Mouse (Mus musculus): ENCODE results near the gene Epop.

The Epop gene

DNA sequence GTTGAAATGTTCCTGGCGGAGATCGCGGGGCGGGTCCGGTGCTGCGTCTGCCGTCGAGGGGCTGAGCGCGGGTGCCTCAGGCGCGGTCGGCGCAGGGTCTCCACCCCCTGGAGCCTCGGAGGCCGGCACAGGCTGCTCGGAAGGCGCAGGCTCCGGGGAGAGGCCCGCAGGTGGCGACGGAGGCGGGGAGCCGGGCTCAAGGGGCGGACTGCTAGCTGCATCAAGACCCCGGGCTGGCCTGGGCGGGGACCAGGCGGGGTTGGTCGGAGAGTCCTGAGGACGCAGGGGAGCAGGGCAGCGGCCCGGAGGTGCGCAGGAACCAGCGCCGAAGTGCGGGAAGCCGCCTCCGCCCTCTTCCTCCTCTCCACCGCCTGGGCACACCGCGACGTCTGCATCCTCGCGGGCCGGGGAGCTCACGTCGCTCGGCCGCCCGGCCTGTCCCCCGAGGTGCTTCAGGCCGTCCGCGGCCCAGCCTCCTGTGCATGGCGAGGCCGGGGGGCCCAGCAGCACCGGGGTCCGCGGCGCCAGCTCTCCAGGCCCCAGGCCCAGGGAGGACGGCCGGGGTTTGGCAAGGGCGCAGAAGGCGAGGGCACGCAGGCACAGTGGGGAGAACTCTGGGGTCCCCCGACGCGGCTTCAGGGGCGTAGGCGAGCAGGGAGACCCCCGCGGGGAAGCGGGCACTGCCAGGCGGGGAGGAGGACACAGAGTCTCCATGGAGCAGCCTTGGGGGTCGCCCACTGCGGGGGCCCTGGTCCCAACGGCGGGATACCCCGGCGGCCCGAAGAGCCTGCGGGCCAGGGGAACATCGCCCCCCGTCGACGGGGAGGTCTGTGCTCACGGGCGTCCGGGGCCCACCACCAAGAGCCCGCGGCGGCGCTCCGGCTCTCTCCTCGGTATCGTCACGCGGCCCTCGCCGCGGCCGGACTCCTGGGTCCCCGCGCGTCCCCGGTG, 659 bp downstream of the Epop start:
- DNase-seq (ENCODE audit: low read depth, low spot score) = peak; percentile 47

DNA sequence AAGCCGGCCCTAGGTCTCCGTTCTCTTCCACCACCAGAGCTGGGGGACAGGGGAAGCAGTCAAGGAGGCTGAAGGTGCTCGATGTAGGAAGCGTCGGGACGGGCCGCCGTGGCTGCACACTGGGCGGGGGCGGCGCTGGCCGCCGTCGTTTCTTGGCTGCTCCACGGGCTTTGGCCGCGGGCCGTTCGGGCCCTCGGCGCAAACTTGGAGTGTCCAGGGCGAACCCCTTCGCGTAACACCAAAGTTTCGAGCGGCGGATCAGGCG, 1.3 kb downstream of the Epop start:
- DNase-seq (ENCODE audit: low read depth, low spot score) = no peak

DNA sequence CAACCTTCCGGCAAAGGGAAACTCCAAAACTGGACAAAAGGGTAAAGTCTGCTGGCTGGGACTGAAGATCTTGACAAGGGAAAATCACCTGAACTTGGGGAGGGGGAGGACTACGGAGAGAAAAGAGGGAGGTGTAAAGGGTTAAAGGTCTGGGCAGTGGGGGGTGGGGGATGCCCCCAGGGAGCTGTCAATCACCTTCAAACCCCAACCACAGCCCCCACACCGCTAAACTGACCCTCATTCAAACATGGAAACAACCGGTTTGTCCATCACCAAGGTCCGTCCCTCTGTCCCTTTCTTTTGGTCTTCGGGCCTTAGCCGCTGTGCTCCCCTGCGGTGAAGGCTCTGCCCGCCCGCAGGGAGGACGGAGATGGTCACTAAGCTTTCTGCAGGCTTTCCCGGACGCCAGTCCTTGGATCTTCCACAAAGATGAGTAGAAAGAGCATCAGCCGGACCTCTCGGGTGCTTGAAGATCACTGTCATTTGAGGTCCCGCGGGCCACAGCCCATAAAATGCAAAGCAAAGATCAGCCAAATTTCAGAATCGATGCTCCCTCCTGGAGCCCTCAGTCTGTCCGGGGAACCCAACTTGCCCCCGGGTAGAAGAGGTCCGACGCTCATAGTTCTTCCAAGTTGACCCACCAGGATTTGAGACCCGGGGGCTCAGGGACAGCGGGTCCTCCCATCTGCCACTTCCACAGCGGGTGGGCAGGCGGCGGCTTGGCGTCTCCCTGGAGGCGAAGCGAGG, 1.8 kb downstream of the Epop start:
- no peak for DNase-seq (ENCODE audit: low read depth, low spot score)

DNA sequence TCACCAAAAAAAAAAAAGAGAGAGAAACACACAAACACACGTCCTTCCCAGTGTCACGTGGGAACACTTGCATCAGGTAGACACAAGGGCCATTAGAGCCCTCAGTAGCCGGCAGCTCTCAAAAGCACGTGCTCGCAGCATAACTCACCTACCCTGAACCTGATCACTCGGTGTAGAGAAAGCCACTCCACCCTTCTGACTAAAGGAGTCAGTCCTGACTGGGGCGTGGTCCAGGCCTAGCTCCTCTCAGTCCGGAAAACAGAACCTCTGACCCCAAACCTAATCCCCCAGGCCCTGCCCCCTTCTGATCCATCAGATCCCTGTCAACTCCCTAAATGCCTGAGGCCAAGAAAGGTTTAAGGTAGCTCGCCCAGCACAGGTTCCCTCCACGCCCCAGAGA, 2.7 kb downstream of the Epop start:
- peak; percentile 97 for DNase-seq (ENCODE audit: low read depth, low spot score)

DNA sequence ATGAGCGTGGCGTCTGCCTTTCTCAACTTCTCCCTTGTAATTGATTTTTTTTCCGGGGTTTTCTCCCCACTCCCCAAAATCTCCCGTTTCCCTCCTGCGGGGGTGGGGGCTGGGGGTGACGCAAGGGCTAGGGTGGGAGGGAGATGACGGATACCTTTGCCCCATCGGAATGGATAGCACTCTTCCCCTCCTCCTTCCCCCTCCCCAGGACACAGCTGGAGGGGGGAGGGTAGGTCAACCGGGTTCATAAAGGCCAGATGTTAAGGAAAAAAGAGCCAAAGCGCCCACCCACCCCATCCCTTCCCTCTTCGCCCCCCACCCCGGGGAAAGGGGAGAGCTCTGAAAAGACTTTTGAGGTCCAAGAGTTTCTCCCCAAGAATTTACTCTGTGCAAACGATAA, 3.1 kb downstream of the Epop start:
- DNase-seq (ENCODE audit: low read depth, low spot score) = peak; percentile 66

DNA sequence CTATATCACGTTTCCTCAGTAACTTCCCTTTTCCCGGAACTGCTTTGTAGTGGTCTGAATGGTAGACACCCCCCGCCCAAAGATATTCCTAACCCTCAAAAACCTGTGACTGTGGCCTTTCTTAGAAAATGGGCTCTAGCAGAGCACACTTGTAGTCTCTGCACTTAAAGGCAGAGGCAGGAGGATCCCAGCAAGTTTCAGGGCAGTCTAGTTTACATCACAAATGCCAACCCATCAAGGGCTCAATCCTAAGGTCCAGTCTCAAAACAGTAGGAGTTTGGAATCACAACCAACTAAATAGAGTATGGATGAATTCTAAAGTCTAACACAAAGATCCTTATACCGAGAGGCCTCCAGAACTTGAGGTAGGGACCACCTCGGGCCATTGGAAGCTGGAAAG, 4.0 kb downstream of the Epop start:
- peak; percentile 77 for DNase-seq (ENCODE audit: low read depth, low spot score)

DNA sequence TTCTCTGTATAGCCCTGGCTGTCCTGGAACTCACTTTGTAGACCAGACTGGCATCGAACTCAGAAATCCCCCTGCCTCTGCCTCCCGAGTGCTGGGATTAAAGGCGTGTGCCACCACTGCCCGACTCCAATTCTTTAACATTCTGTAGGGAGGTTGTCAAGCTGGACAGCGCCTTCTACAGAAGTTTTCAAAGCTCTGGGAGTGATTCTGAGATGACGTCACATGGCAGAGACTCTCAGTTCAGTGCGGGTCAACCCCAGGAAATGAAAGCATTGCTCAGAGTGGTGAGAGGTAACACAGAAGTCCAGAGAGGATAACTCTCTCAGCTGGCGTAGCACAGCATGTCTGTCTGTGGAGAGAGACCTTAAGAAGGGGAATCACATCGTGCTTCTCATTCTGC, 6.3 kb downstream of the Epop start:
- DNase-seq (ENCODE audit: low read depth, low spot score) = no peak

DNA sequence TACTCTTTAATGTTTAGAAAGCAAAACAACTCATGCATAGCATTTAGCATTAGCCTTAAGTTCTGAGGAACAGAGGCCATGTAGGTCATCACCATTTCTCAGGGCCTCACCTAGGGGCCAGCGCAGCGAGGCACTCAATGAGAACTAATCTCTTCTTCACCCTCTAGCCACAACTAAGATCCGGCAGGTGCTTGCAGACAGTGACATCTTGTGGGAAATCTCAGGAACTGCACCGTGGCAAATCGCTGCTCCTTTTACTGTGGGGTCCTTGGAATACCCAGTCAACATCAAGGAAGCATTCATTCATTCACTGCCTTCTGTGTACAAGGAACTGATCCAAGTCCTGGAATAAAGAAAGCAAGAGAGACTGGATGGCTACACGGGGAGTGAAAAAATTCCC, 7.1 kb downstream of the Epop start:
- DNase-seq (ENCODE audit: low read depth, low spot score) = peak; percentile 84

DNA sequence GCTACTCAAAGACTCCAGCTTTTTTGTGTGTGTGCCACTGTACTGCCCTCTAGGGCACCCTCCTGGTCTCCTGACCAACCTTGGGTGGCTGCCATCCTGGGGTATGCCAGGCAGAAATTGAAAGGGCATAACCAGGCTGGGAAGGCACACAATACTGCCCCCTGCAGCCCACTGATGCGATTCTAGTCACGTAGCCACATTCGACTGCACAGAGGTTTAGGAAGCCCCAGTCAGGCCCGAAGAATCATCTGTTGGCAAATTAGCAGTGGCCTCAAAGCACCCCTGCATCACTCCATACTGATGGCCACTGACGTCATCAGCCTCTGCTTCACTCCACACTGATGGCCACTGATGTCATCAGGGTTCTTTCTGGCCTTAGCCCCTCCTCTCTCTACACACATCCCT, 10.1 kb downstream of the Epop start:
- no peak for DNase-seq (ENCODE audit: low read depth, low spot score)

DNA sequence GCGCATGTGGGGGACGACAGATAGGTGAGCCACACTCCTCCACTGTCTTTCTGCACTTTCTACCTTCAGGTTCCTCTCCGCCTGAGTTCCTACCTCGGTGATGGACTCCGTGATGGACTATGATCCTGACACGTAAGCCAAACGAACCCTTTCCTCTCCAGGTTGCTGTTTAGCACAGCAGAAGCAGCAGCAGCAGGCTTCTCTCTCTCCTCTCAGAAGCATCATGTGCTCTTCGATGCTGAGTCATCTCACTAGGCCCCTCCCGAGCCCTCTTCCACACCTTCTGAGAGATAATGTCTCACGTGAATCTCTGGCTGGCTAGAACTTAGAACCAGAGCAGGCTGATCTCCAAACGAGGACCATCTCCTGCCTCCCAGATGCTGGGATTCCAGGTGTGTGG, 11.1 kb downstream of the Epop start:
- DNase-seq (ENCODE audit: low read depth, low spot score) = peak; percentile 61

DNA sequence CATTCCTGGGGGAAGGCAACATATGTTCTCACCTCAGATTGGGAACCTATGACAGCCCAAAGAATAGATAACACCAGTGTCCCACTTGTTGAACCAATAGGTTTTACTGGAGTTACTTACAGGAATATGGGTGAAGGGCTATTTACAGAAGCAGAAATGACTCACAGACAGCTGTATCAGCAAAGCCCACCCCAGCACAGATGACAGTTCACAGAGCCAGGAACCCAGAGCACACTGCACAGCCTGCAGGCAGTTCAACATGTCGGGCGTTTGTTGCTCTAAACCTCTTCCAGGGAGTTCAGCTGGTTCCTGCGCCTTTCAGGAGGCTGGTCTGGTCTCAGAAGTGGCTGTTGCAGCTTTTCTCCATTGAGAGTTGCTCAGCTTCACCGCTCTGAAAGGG, 14.2 kb downstream of the Epop start:
- no peak for DNase-seq (ENCODE audit: low read depth, low spot score)

DNA sequence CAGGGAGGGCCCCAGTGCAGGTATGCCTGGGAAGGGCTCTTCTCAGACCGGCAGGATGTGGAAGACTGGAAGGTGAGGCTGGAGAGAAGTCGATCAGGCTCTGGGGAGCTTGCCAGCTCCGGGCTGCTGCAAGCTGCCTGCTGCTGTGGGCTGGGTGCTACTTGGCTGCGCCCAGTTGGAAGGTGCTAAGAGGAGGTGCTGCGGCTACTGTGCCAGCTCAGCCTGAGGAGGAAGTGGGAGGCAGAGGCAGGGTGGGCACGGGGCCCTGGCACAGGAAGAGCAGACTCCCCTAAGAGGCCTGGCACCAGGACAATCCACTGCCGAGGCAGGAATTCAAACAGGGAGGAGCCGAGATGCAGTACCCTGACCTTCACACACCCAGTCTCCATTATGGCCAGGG, 18.4 kb downstream of the Epop start:
- no peak for DNase-seq (ENCODE audit: low read depth, low spot score)

DNA sequence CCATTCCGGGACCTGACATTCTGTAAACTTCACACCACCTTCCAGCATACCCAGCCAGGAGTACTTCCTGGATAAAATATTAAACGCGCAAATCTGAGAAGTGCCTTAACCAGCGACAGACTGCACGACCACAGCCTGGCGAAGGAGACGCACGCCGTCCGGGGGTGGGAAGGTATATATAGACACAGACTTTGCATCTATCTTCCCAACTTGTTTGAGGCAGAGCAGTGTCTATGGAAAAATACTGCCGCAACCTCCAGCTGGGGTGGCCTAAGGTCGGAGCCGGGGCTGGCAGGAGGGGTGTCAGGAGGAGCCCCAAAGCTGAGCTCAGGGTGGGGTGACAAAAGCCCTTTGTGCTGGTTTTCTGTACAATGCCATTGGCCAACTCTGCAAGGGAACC, 19.8 kb downstream of the Epop start:
- no peak for DNase-seq (ENCODE audit: low read depth, low spot score)

DNA sequence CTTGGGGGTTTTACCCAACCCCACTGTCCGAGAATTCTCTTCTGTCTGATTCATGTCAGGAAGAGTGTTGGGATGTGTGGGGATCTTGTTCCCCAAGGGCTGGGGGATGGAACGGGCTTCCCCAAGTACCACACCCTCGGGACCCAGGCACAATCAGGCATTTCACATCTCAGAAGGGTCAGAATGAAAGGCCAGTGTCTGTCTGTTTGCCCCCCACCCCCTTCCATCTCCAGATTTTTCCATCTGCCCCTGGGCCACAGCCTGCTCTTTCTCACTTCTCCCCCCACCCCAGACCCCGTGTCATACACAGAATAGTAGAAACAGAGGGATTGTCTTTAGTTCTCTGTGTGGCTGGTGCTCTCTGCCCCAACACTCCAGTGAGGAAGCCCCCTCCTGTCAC, 20.6 kb downstream of the Epop start:
- DNase-seq (ENCODE audit: low read depth, low spot score) = no peak

DNA sequence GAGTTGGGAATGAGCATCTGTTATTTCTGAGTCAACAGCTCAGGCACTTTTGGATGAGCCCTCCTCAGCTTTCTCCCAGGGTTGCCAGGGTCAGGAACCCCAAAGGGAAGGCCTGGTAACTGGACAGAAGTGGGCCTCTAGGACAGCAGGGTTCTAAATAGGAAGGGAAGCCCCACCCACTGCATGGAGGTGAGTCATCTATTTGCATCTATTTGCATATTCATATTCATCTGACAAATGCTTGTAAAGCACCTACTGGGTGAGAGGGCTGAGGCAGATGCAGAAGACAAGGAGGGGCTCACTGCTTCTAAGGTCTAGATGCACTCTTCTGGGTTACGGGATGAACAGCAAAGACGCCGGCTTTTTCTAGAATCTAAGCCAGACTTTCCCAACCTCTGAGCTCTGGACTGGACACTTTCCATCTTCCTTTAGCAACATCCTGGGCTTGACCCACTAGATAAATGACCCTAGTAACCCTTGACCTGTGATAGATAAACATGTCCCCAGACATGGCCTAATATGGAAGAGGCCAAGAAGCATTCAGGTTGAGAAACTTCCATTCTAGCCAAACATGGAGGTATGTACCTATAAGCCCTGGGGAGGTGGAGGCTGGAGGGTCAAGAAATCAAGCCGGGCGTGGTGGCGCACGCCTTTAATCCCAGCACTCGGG, 22.3 kb downstream of the Epop start:
- no peak for DNase-seq (ENCODE audit: low read depth, low spot score)

DNA sequence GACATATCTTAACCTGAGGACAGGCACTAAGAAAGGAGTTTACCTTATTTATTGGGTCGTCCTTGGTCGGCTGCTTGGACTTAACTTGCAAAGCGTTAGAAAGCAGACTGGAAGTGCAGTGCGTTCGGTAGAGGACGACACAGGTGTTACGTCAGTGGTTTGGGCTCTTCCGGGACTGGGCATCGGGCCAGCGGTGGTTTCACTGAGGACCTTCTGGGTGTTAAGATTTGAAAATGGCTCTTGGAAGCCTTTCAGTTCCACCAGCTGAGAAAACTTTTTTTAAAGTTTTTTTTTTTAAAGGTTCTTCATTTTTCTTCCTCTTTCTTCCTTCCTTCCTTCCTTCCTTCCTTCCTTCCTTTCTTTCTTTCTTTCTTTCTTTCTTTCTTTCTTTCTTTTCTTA, 25.6 kb downstream of the Epop start:
- no peak for DNase-seq (ENCODE audit: low read depth, low spot score)

DNA sequence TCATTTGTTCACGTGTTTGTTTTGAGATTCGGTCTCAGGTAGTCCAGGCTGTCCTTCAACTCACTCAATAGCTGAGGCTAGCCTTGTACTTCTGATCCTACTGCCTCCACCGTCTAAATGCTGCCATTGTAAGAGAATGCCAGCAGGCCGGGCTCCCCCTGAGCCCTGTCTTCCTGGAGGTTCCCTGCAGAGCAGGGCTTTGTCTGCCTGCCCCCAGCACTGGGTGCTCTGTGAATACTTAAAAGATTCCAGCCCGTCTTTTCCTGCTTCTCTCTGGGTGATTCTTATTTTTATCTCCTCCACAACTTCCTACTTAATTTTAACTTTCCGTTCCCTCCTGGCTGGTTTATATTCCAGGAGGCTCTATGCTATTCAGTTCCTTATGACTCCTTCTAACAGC, 27.3 kb downstream of the Epop start:
- peak; percentile 38 for DNase-seq (ENCODE audit: low read depth, low spot score)

DNA sequence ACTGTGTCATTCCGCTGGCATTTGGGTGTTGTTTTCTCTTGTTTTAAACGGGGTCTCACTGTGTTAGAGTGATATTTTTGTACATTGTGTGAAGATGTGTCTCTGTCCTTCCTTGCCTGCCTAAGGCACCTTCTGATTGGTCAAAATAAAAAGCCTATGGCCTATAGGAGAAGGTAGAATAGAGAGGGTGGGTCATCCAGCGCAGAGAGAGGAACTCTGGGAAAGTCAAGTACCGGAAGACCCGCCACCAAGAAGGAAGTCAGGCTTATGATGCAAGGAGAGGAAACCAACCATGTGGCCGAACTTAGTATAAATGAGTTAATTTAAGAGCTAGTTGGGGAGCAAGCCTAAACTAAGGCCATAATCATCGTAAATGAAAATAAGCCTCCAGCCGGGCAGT, 30.4 kb downstream of the Epop start:
- peak; percentile 95 for DNase-seq (ENCODE audit: low read depth, low spot score)

DNA sequence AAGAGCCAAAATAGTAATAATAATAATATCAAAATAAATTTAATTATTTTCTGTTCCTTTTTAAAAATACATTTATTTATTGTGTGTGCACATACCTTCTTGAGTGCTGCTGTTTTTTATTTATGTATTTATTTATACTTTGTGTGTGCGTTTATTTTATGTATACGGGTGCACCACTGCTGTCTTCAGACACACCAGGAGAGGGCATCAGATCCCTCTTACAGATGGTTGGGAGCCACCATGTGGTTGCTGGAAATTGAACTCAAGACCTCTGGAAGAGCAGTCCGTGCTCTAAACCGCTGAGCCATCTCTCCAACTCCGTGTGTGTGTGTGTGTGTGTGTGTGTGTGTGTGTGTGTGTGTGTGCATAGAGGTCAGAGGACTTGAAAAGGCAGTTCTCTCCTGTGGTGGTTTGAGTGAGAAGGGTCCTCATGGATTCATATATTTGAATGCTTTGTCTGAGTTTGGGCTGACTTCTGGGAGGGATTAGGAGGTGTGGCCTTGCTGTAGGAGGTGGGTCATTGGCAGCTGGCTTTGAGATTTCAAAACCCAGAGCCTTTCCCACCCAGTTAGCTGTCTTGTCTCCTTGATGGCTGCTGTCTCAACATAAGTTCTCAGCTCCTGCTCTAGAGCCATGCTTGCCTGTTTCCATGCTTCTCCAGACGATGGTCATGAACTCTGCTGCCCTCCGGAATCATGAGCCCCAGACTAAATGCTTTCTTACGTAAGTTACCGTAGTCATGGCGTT, 31.4 kb downstream of the Epop start:
- peak; percentile 93 for DNase-seq (ENCODE audit: low read depth, low spot score)

DNA sequence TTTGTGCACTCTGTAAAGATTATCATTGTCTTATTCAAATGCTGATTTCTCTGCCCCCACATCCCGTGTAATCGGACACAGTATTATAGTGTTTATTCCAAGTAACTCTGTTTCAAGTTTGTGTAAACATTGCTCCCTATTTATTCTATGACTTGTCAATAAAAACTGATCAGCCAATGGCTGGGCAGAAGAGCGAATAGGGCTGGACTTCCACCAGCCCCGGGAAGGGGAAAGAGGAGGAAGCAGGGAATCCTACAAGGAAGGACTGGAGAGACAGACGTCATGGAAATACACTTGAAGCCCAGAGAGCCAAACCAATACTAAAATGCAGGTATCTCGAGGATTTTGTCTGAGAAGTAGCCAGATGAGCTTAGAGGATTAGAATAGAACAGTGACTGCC, 35.4 kb downstream of the Epop start:
- DNase-seq (ENCODE audit: low read depth, low spot score) = peak; percentile 66

DNA sequence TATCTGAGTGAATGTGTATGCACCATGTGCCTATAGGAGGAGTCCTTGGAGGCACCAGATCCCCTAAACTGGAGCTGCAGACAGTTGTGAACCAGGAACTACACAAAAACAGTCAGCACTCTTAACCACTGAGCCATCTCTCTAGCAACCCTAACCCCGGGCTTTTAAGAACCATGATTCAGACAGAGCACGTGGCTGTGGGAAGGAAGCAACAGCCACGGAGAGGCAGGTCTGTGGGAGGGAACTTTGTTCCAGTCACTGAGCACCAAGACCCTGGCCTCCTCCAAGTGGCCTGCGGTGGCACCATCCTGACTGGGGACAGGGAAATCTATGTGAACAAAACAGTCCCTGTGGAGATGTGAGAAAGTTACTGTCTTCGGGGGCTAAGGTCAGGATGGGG, 37.6 kb downstream of the Epop start:
- DNase-seq (ENCODE audit: low read depth, low spot score) = no peak
